Mouse (Mus musculus) megakaryocyte, embryonic 14.5 days (primary cell): Measurements from ENCODE around the gene Dnaaf1. TPM values are rescaled to one million over a fixed set of nuclear protein-coding genes. Genes with fewer than 3 reads are reported as not detected.
A peak's percentile ranks its signal among the peaks of the same experiment; 100 is the strongest.

Experiments used
- H3K27me3 ChIP-seq: replicated peaks from 2 replicates; pipeline ENCODE3; 2012; ENCODE audit warnings: inconsistent platforms
- H3K36me3 ChIP-seq: replicated peaks from 2 replicates; pipeline ENCODE3; 2012; ENCODE audit warnings: low read length, inconsistent platforms, mixed read lengths
- H3K4me1 ChIP-seq: 2 replicates; pipeline ENCODE4 v1.6.1; 2012; ENCODE audit warnings: inconsistent platforms
- H3K4me3 ChIP-seq: replicated peaks from 2 replicates; pipeline ENCODE3; 2012; ENCODE audit warnings: moderate library complexity, mild to moderate bottlenecking, inconsistent platforms
- H3K9me3 ChIP-seq: 2 replicates; pipeline ENCODE4 v1.6.1; 2012; ENCODE audit warnings: inconsistent platforms
- FLI1 ChIP-seq: IDR thresholded peaks from 2 replicates; pipeline ENCODE4 v1.6.1; 2012; ENCODE audit warnings: low read length, inconsistent platforms, mixed read lengths
- GATA1 ChIP-seq: IDR thresholded peaks from 3 replicates; pipeline ENCODE4 v1.6.1; 2012; ENCODE audit warnings: mixed read lengths, low read length, inconsistent platforms, borderline replicate concordance
- polyA plus RNA-seq: library from polyadenylated mRNA; stranded (reverse); fragments of >175 nt; gene quantifications from 2 replicates; pipeline ENCODE4 v1.2.3, GENCODE M21; 2012; ENCODE audit warnings: low replicate concordance; ENCODE audit not compliant: insufficient read depth

Dnaaf1 gene
- polyA plus RNA-seq: not detected in 2 replicates

GRCm38 (mm10) chr8:119574437-119575365 is at the start of gene Dnaaf1, which contains the start of gene Hsdl1:
Dnaaf1 (plus strand) TSS chr8:119575235.
Hsdl1 (minus strand) TSS chr8:119575183.
- TF ChIP-seq GATA1: no peak
- no peak for TF ChIP-seq FLI1
- Histone ChIP-seq H3K36me3 (peaks cover 17% of the 10 kb centered on the region), H3K4me3 (peak within 1 kb of the TSS; percentile 95), H3K9me3 (no peaks in the 10 kb centered on the region), H3K4me1 (peaks cover 67% of the 10 kb centered on the region), H3K27me3 (peaks cover 28% of the 10 kb centered on the region)

- Histone ChIP-seq H3K4me1 (peaks cover 8% of the 10 kb centered on the region; the same call in 1 of the 2 replicates), H3K9me3 (no peaks in the 10 kb centered on the region), H3K27me3 (no peaks in the 10 kb centered on the region), H3K4me3 (no peak overlapping the region), H3K36me3 (peaks cover 95% of the 10 kb centered on the region)
- TF ChIP-seq GATA1: no peak
- TF ChIP-seq FLI1: no peak
Measured at GRCm38 (mm10) chr8:119528762-119529161, 46.3 kb upstream of the Dnaaf1 start.

DNA sequence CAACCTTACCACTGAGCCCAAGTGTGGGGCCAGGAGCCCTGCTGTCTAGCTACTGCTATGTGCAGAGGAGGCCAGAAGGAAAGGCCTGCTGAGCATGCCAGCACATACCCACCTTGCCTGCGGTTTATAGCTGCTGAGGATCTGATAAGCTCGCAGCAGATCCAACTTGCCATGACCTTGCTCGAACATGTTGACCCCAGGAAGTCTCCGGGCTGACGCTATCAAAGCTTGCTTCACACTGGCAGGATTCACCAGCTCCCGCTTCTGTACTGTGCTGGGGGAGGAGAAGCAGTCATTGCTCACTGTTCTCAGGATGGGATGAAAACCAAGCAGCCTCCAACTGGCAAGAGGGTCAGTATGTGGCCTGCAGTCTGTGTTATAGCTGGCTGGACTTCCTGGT is 44.1 kb upstream of the Dnaaf1 start:
- H3K9me3 ChIP-seq: no peaks in the 10 kb centered on the region
- H3K27me3 ChIP-seq: no peaks in the 10 kb centered on the region
- TF ChIP-seq FLI1 (no peak), GATA1 (no peak)
- peaks cover 95% of the 10 kb centered on the region for H3K36me3 ChIP-seq
- peaks cover 5% of the 10 kb centered on the region; the same call in 1 of the 2 replicates for H3K4me1 ChIP-seq
- H3K4me3 ChIP-seq: no peak overlapping the region

DNA sequence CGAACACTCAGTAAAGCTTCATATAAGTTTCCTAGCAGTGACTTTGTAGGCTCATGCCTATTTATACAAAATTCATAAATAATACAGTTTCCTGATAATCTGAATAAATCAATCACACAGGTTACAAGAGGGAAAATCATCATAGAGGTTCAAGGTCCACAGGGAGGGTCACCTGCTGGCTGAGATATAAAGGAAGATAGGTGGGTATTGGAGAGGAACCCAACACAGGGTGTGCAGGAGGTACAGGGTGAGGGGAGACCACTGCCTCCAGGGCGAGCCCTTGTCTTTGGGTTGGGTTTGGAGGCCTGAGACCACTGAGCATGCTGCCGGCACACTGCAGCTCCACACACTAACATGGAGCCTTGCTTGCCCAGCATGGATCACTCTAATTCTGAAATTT is 43.6 kb upstream of the Dnaaf1 start:
- H3K27me3 ChIP-seq: no peaks in the 10 kb centered on the region
- H3K9me3 ChIP-seq: no peaks in the 10 kb centered on the region
- TF ChIP-seq GATA1 (no peak), FLI1 (no peak)
- H3K36me3 ChIP-seq: peaks cover 98% of the 10 kb centered on the region
- no peak overlapping the region for H3K4me3 ChIP-seq
- H3K4me1 ChIP-seq: peaks cover 5% of the 10 kb centered on the region; the same call in 1 of the 2 replicates

GRCm38 (mm10) chr8:119531973-119532372 is 43.1 kb upstream of the Dnaaf1 start:
- TF ChIP-seq FLI1 (no peak), GATA1 (no peak)
- H3K36me3 ChIP-seq: peaks cover 100% of the 10 kb centered on the region
- peaks cover 11% of the 10 kb centered on the region for H3K4me1 ChIP-seq
- H3K9me3 ChIP-seq: no peaks in the 10 kb centered on the region
- H3K4me3 ChIP-seq: no peak overlapping the region
- H3K27me3 ChIP-seq: no peaks in the 10 kb centered on the region

GRCm38 (mm10) chr8:119544606-119545005 is 30.4 kb upstream of the Dnaaf1 start:
- Histone ChIP-seq H3K4me3 (no peak overlapping the region), H3K36me3 (peaks cover 97% of the 10 kb centered on the region), H3K9me3 (no peaks in the 10 kb centered on the region), H3K27me3 (no peaks in the 10 kb centered on the region), H3K4me1 (peaks cover 19% of the 10 kb centered on the region)
- TF ChIP-seq FLI1: no peak
- TF ChIP-seq GATA1: no peak

GRCm38 (mm10) chr8:119545180-119545579 is 29.9 kb upstream of the Dnaaf1 start:
- Histone ChIP-seq H3K4me3 (no peak overlapping the region), H3K4me1 (peaks cover 19% of the 10 kb centered on the region), H3K27me3 (no peaks in the 10 kb centered on the region), H3K36me3 (peaks cover 97% of the 10 kb centered on the region), H3K9me3 (no peaks in the 10 kb centered on the region)
- no peak for TF ChIP-seq GATA1
- no peak for TF ChIP-seq FLI1

GRCm38 (mm10) chr8:119545791-119546190 is 29.2 kb upstream of the Dnaaf1 start:
- no peak overlapping the region for H3K4me3 ChIP-seq
- no peak for TF ChIP-seq FLI1
- TF ChIP-seq GATA1: no peak
- peaks cover 22% of the 10 kb centered on the region for H3K4me1 ChIP-seq
- no peaks in the 10 kb centered on the region for H3K27me3 ChIP-seq
- H3K9me3 ChIP-seq: no peaks in the 10 kb centered on the region
- peaks cover 94% of the 10 kb centered on the region for H3K36me3 ChIP-seq

- Histone ChIP-seq H3K4me1 (peaks cover 33% of the 10 kb centered on the region), H3K36me3 (peaks cover 82% of the 10 kb centered on the region), H3K4me3 (no peak overlapping the region), H3K9me3 (no peaks in the 10 kb centered on the region), H3K27me3 (no peaks in the 10 kb centered on the region)
- no peak for TF ChIP-seq GATA1
- TF ChIP-seq FLI1: no peak
Measured at GRCm38 (mm10) chr8:119547019-119547691, 27.9 kb upstream of the Dnaaf1 start.

DNA sequence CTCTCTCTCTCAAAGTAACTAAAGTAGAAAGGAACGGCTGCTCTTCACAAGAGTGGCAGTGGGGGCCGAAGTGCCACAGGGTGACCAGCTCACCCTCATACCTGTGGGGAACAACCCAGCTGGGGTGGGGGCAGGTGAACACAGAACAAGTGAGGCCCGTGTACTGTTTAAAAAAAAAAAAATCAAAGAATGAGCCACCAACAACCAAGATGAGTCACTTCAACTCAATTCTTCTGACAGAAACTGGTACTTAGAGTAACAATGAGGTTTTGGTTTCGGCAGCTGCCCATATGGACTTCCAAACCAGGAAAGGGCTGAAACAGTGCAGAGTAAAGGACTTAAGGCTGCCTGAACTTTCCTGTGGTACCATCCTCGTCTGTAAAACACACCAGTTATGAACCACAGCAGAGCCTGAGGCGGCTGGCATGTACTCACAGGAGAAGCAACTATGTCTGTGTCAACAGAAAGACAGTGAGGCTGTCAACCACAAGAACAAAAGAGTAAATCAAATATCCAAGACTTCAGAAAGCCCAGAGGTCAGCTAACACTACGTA is 26.4 kb upstream of the Dnaaf1 start:
- no peaks in the 10 kb centered on the region for H3K9me3 ChIP-seq
- no peaks in the 10 kb centered on the region for H3K27me3 ChIP-seq
- TF ChIP-seq GATA1 (no peak), FLI1 (no peak)
- H3K36me3 ChIP-seq: peaks cover 68% of the 10 kb centered on the region
- peaks cover 48% of the 10 kb centered on the region for H3K4me1 ChIP-seq
- H3K4me3 ChIP-seq: no peak overlapping the region
